In genomic region chr3:143501017-143501416, GRCm38 (mm10) we compare ENCODE assay signal across 17 mouse cellular contexts.
DNase-seq lines count a peak whose midpoint lies in the region; TF ChIP-seq lines count a peak whose summit lies in the region.
"Had no signal": no experiment of that assay in that cellular context is flagged by ENCODE, and none has a peak within 500 bp of the region (broad histone marks: within the 10 kb centered on the region; RNA-seq: fewer than 3 reads in every experiment).

No protein-coding gene starts in this region.

- H3K79me2 ChIP-seq in C2C12 (ENCODE audit: control insufficient read depth, insufficient read depth) = no peaks in the 10 kb centered on the region

- DNase-seq in layer of hippocampus, adult 9-11 months = no peak
- DNase-seq: adrenal gland, adult 2 months; adrenal gland, adult 8-10 months; adrenal gland, postnatal 10 days; adrenal gland, postnatal 14 days; adrenal gland, postnatal 25 days; adrenal gland, postnatal 36 days; B cell, adult 2 months; cerebellum, adult 11 months; cerebellum, adult 11-12 months; cerebellum, adult 18-20 months; cerebellum, adult 2 months; cerebellum, adult 8-10 months had no signal

- no peak overlapping the region for H3K4me3 ChIP-seq in C2C12 (ENCODE audit: insufficient read depth, poor library complexity, severe bottlenecking)

- H3K79me3 ChIP-seq in C2C12 (ENCODE audit: low read depth) = no peaks in the 10 kb centered on the region

- no peaks in the 10 kb centered on the region for H3K27me3 ChIP-seq in C2C12 (ENCODE audit: control insufficient read depth, insufficient read depth, insufficient read length)
- H3K27me3 ChIP-seq: CH12.LX, Patski had no signal

- TF ChIP-seq CTCF in C2C12 (IDR thresholded peaks at IDR 0.05; ENCODE audit: control insufficient read depth, insufficient read depth, insufficient read length) = no peak

- H3ac ChIP-seq in C2C12 (ENCODE audit: control insufficient read depth, insufficient read length, low read depth) = no peak overlapping the region

- H3K36me3 ChIP-seq in C2C12 (ENCODE audit: control insufficient read depth, insufficient read depth) = no peaks in the 10 kb centered on the region
- H3K36me3 ChIP-seq: G1E had no signal

TF ChIP-seq in C2C12, 6 proteins besides CTCF, POLR2A, EP300 and RAD21:
- TF ChIP-seq MAX (IDR thresholded peaks at IDR 0.05) (peak; percentile 67), USF1 (IDR thresholded peaks at IDR 0.05; ENCODE audit: low read depth) (peak; percentile 74), FOSL1 (IDR thresholded peaks at IDR 0.05; ENCODE audit: insufficient read depth, low read length, poor library complexity, severe bottlenecking) (no peak)
